Mouse (Mus musculus) ES-Bruce4 (cell line): ENCODE measurements around the gene Klhdc8a. TPM values are rescaled to one million over a fixed set of nuclear protein-coding genes. Genes with fewer than 3 reads are reported as not detected.

Experiments
- H3K27ac ChIP-seq: 2 replicates; pipeline ENCODE4 v1.5.1; 2012; ENCODE audit warnings: low read length, inconsistent platforms; ENCODE audit not compliant: insufficient read depth
- H3K27me3 ChIP-seq: 2 replicates; pipeline ENCODE4 v1.6.1; 2012; ENCODE audit warnings: mild to moderate bottlenecking, low read length, inconsistent platforms; ENCODE audit not compliant: control insufficient read depth, poor library complexity, insufficient read depth, severe bottlenecking
- H3K36me3 ChIP-seq: 2 replicates; pipeline ENCODE4 v1.6.1; 2012; ENCODE audit warnings: inconsistent platforms, mild to moderate bottlenecking, low read length, moderate library complexity; ENCODE audit not compliant: control insufficient read depth, poor library complexity, insufficient read depth, severe bottlenecking
- H3K4me1 ChIP-seq: one replicate; pipeline ENCODE4 v1.8.1; 2011; ENCODE audit warnings: low read length; ENCODE audit not compliant: control insufficient read depth, insufficient read depth
- H3K4me3 ChIP-seq: 2 replicates; pipeline ENCODE4 v1.5.1; 2011; ENCODE audit warnings: low read depth, mild to moderate bottlenecking, low read length
- H3K9ac ChIP-seq: 2 replicates; pipeline ENCODE4 v1.6.1; 2012; ENCODE audit warnings: low read depth, mild to moderate bottlenecking, inconsistent platforms; ENCODE audit not compliant: poor library complexity, severe bottlenecking
- H3K9me3 ChIP-seq: replicated peaks from 2 replicates; pipeline ENCODE4 v1.6.1; 2012; ENCODE audit warnings: mild to moderate bottlenecking, low read length, inconsistent platforms; ENCODE audit not compliant: control insufficient read depth, poor library complexity, insufficient read depth, severe bottlenecking
- CTCF ChIP-seq: IDR thresholded peaks from one replicate; pipeline ENCODE4 v1.8.1; 2011; ENCODE audit warnings: low read depth, low read length
- EP300 ChIP-seq: IDR thresholded peaks from 2 replicates; pipeline ENCODE4 v1.6.1; 2011; ENCODE audit warnings: low read depth, low read length; ENCODE audit not compliant: insufficient read depth
- POLR2A ChIP-seq: IDR thresholded peaks from one replicate; pipeline ENCODE4 v1.8.1; 2011; ENCODE audit warnings: low read length; ENCODE audit not compliant: insufficient read depth
- polyA plus RNA-seq: library from polyadenylated mRNA; stranded (reverse); fragments of >200 nt; gene quantifications from 2 replicates; pipeline ENCODE4 v1.2.4, GENCODE M21; 2011; ENCODE audit warnings: low read depth; ENCODE audit not compliant: missing spikeins, insufficient read depth, insufficient read length

Gene Klhdc8a
- polyA plus RNA-seq, 1 experiment = 0.60 TPM

- H3K4me3 ChIP-seq = peak overlapping the region; percentile 1; the same call in 1 of the 2 replicates
- TF ChIP-seq EP300 (0 out of 2 replicates have a peak, but pooled peaks have one; percentile 30), CTCF (no peak), POLR2A (peak; percentile 9)
- H3K4me1 ChIP-seq = peaks cover 10% of the 10 kb centered on the region
- no peaks in the 10 kb centered on the region for H3K36me3 ChIP-seq
- H3K27ac ChIP-seq = peak overlapping the region; percentile 92
- H3K9ac ChIP-seq = peak overlapping the region; percentile 33
- H3K9me3 ChIP-seq = no peaks in the 10 kb centered on the region
- H3K27me3 ChIP-seq = no peaks in the 10 kb centered on the region
Measured at GRCm38 (mm10) chr1:132265211-132265859, 33.1 kb upstream of the Klhdc8a start.

- peak overlapping the region; percentile 90 for H3K27ac ChIP-seq
- H3K4me3 ChIP-seq = no peak overlapping the region
Measured at GRCm38 (mm10) chr1:132265936-132266335, 32.5 kb upstream of the Klhdc8a start.

GRCm38 (mm10) chr1:132266791-132267557 lies 31.5 kb upstream of the Klhdc8a start:
- TF ChIP-seq POLR2A (no peak), CTCF (no peak), EP300 (peak; percentile 44; the same call in 1 of the 2 replicates)
- Histone ChIP-seq H3K4me3 (peak overlapping the region; percentile 10), H3K36me3 (no peaks in the 10 kb centered on the region), H3K27me3 (no peaks in the 10 kb centered on the region), H3K4me1 (peaks cover 10% of the 10 kb centered on the region), H3K9ac (no peak overlapping the region), H3K27ac (peak overlapping the region; percentile 93), H3K9me3 (no peaks in the 10 kb centered on the region)

More at GRCm38 (mm10) chr1:132265936-132266335, 32.5 kb upstream of the Klhdc8a start:
- Histone ChIP-seq H3K9me3 (no peaks in the 10 kb centered on the region), H3K9ac (peak overlapping the region; percentile 43), H3K27me3 (no peaks in the 10 kb centered on the region), H3K4me1 (peaks cover 10% of the 10 kb centered on the region), H3K36me3 (no peaks in the 10 kb centered on the region)
- TF ChIP-seq EP300 = no peak
- no peak for TF ChIP-seq CTCF
- no peak for TF ChIP-seq POLR2A

GRCm38 (mm10) chr1:132267959-132268358 lies 30.5 kb upstream of the Klhdc8a start:
- Histone ChIP-seq H3K4me3 (no peak overlapping the region), H3K4me1 (peaks cover 10% of the 10 kb centered on the region), H3K27ac (peak overlapping the region; percentile 85), H3K9ac (peak overlapping the region; percentile 2; the same call in 1 of the 2 replicates), H3K9me3 (no peaks in the 10 kb centered on the region), H3K27me3 (no peaks in the 10 kb centered on the region), H3K36me3 (no peaks in the 10 kb centered on the region)
- TF ChIP-seq POLR2A (no peak), EP300 (no peak), CTCF (no peak)

- peaks cover 10% of the 10 kb centered on the region for H3K4me1 ChIP-seq
- TF ChIP-seq CTCF (no peak), EP300 (peak; percentile 80)
Measured at GRCm38 (mm10) chr1:132268418-132269060, 29.9 kb upstream of the Klhdc8a start.

More at GRCm38 (mm10) chr1:132268418-132269060, 29.9 kb upstream of the Klhdc8a start:
- H3K4me3 ChIP-seq = no peak overlapping the region
- H3K27ac ChIP-seq = peak overlapping the region; percentile 85
- peak overlapping the region; percentile 2; the same call in 1 of the 2 replicates for H3K9ac ChIP-seq
- H3K9me3 ChIP-seq = no peaks in the 10 kb centered on the region
- H3K27me3 ChIP-seq = no peaks in the 10 kb centered on the region
- H3K36me3 ChIP-seq = no peaks in the 10 kb centered on the region
